Mouse (Mus musculus) G1E (cell line): ENCODE measurements at regions not wholly inside any gene's neighbourhood (a gene's known extent, or its start where the extent isn't known, plus 50 kb on each side); places are given as distances from the start of the nearest gene placed in this dataset.
A peak's percentile ranks its signal among the peaks of the same experiment; 100 is the strongest.

Source experiments
- ATAC-seq: 2 replicates; pipeline ENCODE4 v1.8.0; 2016; ENCODE audit warnings: mild to moderate bottlenecking; ENCODE audit not compliant: insufficient number of reproducible peaks, poor library complexity, low FRiP score, severe bottlenecking; ENCODE audit errors: extremely low read depth
- DNase-seq: peaks from one replicate; pipeline ENCODE4 v3.0.0; 2012; ENCODE audit warnings: low spot score
- H3K27me3 ChIP-seq: 2 replicates; pipeline ENCODE4 v1.6.1; 2012; ENCODE audit warnings: mild to moderate bottlenecking, low read length, inconsistent platforms; ENCODE audit not compliant: insufficient read depth
- H3K36me3 ChIP-seq: replicated peaks from 2 replicates; pipeline ENCODE3; 2012; ENCODE audit warnings: mild to moderate bottlenecking, inconsistent platforms
- H3K4me1 ChIP-seq: 2 replicates; pipeline ENCODE4 v1.6.1; 2012; ENCODE audit warnings: low read depth, low read length, inconsistent platforms, mixed read lengths; ENCODE audit not compliant: insufficient read depth
- H3K4me3 ChIP-seq: 2 replicates; pipeline ENCODE4 v1.5.1; 2012; ENCODE audit warnings: low read depth, mild to moderate bottlenecking, inconsistent platforms, low read length, moderate library complexity, mixed read lengths
- H3K9me3 ChIP-seq: replicated peaks from 2 replicates; pipeline ENCODE4 v1.6.1; 2012; ENCODE audit warnings: inconsistent platforms
- CTCF ChIP-seq: IDR thresholded peaks from 2 replicates; pipeline ENCODE4 v1.5.1; 2012; ENCODE audit warnings: low read depth, low read length, inconsistent platforms, mixed read lengths
- GATA1 ChIP-seq: IDR thresholded peaks from 2 replicates; pipeline ENCODE4 v1.6.1; 2012; ENCODE audit warnings: borderline replicate concordance, low read length, inconsistent platforms, mixed read lengths
- GATA2 ChIP-seq: IDR thresholded peaks from 2 replicates; pipeline ENCODE4 v1.6.1; 2012; ENCODE audit warnings: low read depth, low read length, inconsistent platforms, borderline replicate concordance
- POLR2AphosphoS5 ChIP-seq: IDR thresholded peaks from 2 replicates; pipeline ENCODE4 v1.6.1; 2012; ENCODE audit warnings: low read depth, low read length, inconsistent platforms; ENCODE audit not compliant: insufficient replicate concordance
- TAL1 ChIP-seq: conservative IDR thresholded peaks from 2 replicates; pipeline ENCODE4 v1.6.1; 2012; ENCODE audit warnings: low read depth, low read length, inconsistent platforms, mixed read lengths

DNA sequence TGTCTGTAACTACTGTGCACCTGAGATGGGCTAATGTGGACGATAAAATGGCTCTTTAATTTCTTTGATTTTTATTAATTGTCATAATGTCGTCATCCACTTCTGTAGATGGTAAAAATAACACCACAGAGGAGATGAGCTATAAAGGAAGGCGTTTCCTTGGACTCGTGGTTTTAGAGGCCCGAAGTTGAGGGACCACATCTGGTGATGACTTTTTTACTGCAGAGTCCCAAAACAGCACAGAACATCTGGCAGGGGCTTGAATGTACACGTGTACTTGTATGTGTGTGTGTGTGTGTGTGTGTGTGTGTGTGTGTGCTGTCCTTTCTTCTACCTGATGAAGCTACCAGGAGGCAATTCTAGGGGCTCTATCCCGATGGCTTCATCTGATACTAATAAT lies 242.1 kb upstream of the Hes1 start:
- Histone ChIP-seq H3K36me3 (peaks cover 22% of the 10 kb centered on the region), H3K9me3 (no peaks in the 10 kb centered on the region), H3K27me3 (peaks cover under 1% of the 10 kb centered on the region; the same call in 1 of the 2 replicates), H3K4me1 (peaks cover 37% of the 10 kb centered on the region), H3K4me3 (no peak overlapping the region)
- TF ChIP-seq TAL1: no peak
- no peak for TF ChIP-seq GATA2
- TF ChIP-seq CTCF: no peak
- no peak for TF ChIP-seq POLR2AphosphoS5
- no peak for TF ChIP-seq GATA1
- no peak for ATAC-seq
- no peak for DNase-seq

DNA sequence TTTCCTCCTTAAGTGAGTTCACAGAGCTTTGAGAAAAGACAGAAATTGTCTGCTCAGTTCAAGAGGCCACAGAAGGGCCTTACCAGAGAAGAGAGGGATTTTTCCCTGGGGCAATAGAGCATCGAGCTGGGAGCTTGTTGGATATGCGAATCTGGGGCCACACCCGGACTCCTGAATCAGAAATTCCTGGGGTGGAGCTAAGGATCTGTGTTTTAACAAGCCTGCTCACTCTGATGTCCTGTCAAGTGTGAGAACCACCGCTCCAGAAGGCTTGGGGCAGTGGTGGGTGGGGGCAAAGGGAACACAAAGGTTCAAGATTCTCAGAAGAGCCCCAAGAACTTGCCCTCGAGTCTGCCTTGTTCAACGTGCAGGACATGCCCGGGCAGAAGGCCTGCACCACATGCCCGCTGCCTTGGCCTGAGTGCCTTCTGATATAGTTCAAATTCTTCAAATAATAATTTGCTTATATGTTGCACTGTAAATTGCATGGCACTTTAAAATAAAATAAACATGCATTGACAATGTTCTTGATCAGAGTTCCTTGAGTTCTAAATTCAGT lies 241.3 kb upstream of the Hes1 start:
- ATAC-seq (no peak), DNase-seq (no peak)
- H3K27me3 ChIP-seq: no peaks in the 10 kb centered on the region
- peaks cover 37% of the 10 kb centered on the region for H3K4me1 ChIP-seq
- H3K9me3 ChIP-seq: peaks cover 2% of the 10 kb centered on the region
- H3K4me3 ChIP-seq: no peak overlapping the region
- H3K36me3 ChIP-seq: peaks cover 30% of the 10 kb centered on the region
- TF ChIP-seq POLR2AphosphoS5: no peak
- TF ChIP-seq TAL1: no peak

DNA sequence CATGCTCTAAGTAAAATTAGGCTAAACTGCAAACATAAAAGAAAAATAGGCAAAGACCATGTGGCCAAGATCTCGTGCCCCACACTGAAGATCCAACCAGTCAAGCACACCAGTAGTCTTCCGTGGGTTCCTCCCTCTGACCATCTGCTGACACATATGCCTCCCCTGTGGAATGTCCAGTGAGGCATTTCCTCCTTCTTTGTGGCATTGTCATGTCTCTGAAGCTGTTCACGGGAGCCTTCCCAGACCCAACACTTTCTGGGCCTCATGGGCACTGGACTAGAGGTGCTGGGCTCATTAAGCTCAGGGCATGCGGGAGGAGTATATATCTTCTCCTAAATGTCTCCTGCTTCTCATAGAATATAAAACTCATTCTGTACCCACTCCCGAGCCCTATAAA lies 237.3 kb upstream of the Hes1 start:
- ATAC-seq (no peak), DNase-seq (no peak)
- Histone ChIP-seq H3K9me3 (peaks cover 8% of the 10 kb centered on the region), H3K4me3 (no peak overlapping the region), H3K4me1 (peaks cover 32% of the 10 kb centered on the region), H3K36me3 (peaks cover 65% of the 10 kb centered on the region), H3K27me3 (no peaks in the 10 kb centered on the region)
- TF ChIP-seq CTCF (no peak), GATA2 (no peak), POLR2AphosphoS5 (no peak), TAL1 (no peak), GATA1 (no peak)

DNA sequence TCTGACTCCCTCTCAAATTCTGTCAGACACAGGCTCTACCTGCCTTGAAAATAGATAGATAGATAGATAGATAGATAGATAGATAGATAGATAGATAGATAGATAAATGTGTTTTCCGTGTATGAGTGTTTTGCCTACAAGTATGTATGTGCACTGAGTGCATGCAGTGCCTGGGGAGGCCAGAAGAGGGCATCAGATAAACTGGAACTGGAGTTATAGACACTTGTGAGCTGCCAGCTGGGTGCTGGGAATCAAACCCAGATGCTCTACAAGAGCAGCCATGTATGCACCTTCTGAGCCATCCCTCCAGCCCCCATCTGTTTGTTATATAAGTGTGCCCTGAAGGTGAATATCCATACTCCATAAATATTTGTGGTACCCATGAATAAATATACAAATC lies 236.4 kb upstream of the Hes1 start:
- DNase-seq (no peak), ATAC-seq (no peak)
- TF ChIP-seq GATA2 (no peak), CTCF (no peak), GATA1 (no peak), TAL1 (no peak), POLR2AphosphoS5 (no peak)
- Histone ChIP-seq H3K27me3 (no peaks in the 10 kb centered on the region), H3K4me1 (peaks cover 29% of the 10 kb centered on the region), H3K9me3 (peaks cover 8% of the 10 kb centered on the region), H3K36me3 (peaks cover 68% of the 10 kb centered on the region), H3K4me3 (no peak overlapping the region)

DNA sequence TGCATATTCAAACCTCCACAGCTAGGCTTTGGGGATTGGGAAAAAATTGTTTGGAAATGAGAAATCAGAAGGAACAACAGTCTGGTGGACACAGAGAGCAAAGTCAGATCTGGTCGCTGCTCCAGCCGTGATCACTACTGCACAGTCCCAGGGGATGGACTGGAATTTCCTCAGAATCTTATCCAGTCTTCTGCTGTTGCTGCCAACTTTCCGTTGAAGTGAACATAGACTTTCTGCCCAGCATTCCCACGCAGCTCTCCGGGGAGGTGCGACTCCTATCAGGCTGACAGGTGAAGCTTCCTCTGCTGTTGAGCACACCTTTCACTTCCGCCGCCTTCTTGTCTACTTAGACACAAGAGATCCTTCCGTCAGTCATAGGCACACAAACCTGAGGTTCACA lies 234.7 kb upstream of the Hes1 start:
- DNase-seq (no peak), ATAC-seq (no peak)
- TF ChIP-seq CTCF (no peak), GATA2 (no peak), POLR2AphosphoS5 (no peak), TAL1 (no peak), GATA1 (no peak)
- no peak overlapping the region for H3K4me3 ChIP-seq
- peaks cover 26% of the 10 kb centered on the region for H3K4me1 ChIP-seq
- H3K27me3 ChIP-seq: no peaks in the 10 kb centered on the region
- peaks cover 70% of the 10 kb centered on the region for H3K36me3 ChIP-seq
- H3K9me3 ChIP-seq: peaks cover 8% of the 10 kb centered on the region

DNA sequence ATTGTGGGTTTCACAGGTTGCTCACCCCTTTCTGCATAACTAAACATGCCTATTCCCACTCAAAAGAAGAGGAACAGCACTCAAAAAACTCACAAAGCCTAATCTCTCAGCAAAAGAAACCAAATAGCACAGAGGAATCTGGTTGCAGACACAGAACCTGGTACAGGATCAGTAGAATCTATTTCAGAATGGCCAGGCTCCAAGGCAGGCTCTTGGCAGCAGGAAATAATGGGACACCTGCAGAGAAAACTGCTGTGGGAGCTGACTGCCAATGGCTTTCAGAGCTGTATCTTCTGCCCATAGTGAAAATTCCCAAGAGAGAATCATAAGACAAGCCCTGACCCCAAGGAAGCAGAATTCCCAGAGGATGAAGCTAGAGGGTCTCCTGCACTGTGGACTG lies 234.1 kb upstream of the Hes1 start:
- H3K36me3 ChIP-seq: peaks cover 69% of the 10 kb centered on the region
- ATAC-seq: no peak
- no peak overlapping the region for H3K4me3 ChIP-seq
- no peak for TF ChIP-seq POLR2AphosphoS5
- TF ChIP-seq GATA2: no peak
- TF ChIP-seq GATA1: no peak
- no peak for TF ChIP-seq CTCF
- TF ChIP-seq TAL1: no peak
- peaks cover 29% of the 10 kb centered on the region for H3K4me1 ChIP-seq
- no peak for DNase-seq
- H3K27me3 ChIP-seq: no peaks in the 10 kb centered on the region
- H3K9me3 ChIP-seq: peaks cover 8% of the 10 kb centered on the region

DNA sequence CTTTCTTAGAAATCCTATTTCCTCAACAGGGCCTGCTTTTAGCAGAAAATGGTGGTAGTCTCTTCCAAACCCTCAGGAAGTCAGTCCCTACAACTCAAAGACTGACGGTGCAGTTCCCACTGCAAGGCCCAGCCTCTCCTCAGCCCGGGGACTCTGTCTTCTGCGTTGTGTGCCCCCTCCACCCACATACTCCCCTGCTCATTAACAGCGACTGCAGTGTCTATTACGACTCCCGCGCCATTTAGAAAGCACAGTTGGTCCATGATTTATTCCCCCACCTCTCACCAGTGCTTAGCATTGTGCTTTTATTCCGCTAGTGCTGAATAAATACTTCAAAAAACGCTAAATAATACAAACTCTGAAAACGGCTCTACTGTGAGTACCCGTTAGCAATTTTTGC lies 230.9 kb upstream of the Hes1 start:
- Histone ChIP-seq H3K36me3 (peaks cover 60% of the 10 kb centered on the region), H3K27me3 (no peaks in the 10 kb centered on the region), H3K4me3 (peak overlapping the region; percentile 65; the same call in 1 of the 2 replicates), H3K4me1 (peaks cover 51% of the 10 kb centered on the region), H3K9me3 (peaks cover 2% of the 10 kb centered on the region)
- DNase-seq (no peak), ATAC-seq (no peak)
- TF ChIP-seq POLR2AphosphoS5: no peak
- no peak for TF ChIP-seq GATA1
- no peak for TF ChIP-seq TAL1
- no peak for TF ChIP-seq CTCF
- TF ChIP-seq GATA2: no peak
